Mouse (Mus musculus) neural tube, embryonic 12.5 days (tissue): Measurements from ENCODE around the gene Nav2. TPM values are rescaled to one million over a fixed set of nuclear protein-coding genes. Genes with fewer than 3 reads are reported as not detected.

ENCODE experiments used
- ATAC-seq: fragments of 200-750 bp; cut with Nextera tagmentation; 2 replicates; pipeline ENCODE4 v1.8.0; 2017; ENCODE audit warnings: low read depth, mild to moderate bottlenecking, moderate TSS enrichment, moderate library complexity; ENCODE audit not compliant: low FRiP score
- H3K27ac ChIP-seq: fragments of 300-500 bp; sonication (generic); 2 replicates; pipeline ENCODE4 v1.5.1; 2016
- H3K27me3 ChIP-seq: fragments of 300-500 bp; sonication (generic); replicated peaks from 2 replicates; pipeline ENCODE4 v1.6.1; 2016; ENCODE audit warnings: mild to moderate bottlenecking
- H3K36me3 ChIP-seq: fragments of 300-500 bp; sonication (generic); 2 replicates; pipeline ENCODE4 v1.6.1; 2016; ENCODE audit warnings: mild to moderate bottlenecking
- H3K4me1 ChIP-seq: fragments of 300-500 bp; sonication (generic); 2 replicates; pipeline ENCODE4 v1.6.1; 2016
- H3K4me2 ChIP-seq: fragments of 300-500 bp; sonication (generic); replicated peaks from 2 replicates; pipeline ENCODE4 v1.6.1; 2016; ENCODE audit warnings: mild to moderate bottlenecking
- H3K4me3 ChIP-seq: fragments of 300-500 bp; sonication (generic); 2 replicates; pipeline ENCODE4 v1.5.1; 2016
- H3K9ac ChIP-seq: fragments of 300-500 bp; sonication (generic); 2 replicates; pipeline ENCODE4 v1.6.1; 2016; ENCODE audit warnings: mild to moderate bottlenecking
- H3K9me3 ChIP-seq: fragments of 300-500 bp; sonication (generic); 2 replicates; pipeline ENCODE4 v1.6.1; 2016; ENCODE audit warnings: mild to moderate bottlenecking
- WGBS: fragments of 180-500 bp; shearing (Covaris S2); methylation state at CpG from one replicate; pipeline ENCODE4 v1.1.7; 2016; 5-methylcytosine and 5-hydroxymethylcytosine counted together
- polyA plus RNA-seq: library from polyadenylated mRNA; unstranded; fragments of >200 nt; fragmentation: Nextera tagmentation; extraction: Ambion mirVana; gene quantifications from 2 replicates; pipeline ENCODE4 v1.2.1, GENCODE M21; 2016

The Nav2 gene
- polyA plus RNA-seq, 1 experiment from 2014 or later = 25.2 TPM

DNA sequence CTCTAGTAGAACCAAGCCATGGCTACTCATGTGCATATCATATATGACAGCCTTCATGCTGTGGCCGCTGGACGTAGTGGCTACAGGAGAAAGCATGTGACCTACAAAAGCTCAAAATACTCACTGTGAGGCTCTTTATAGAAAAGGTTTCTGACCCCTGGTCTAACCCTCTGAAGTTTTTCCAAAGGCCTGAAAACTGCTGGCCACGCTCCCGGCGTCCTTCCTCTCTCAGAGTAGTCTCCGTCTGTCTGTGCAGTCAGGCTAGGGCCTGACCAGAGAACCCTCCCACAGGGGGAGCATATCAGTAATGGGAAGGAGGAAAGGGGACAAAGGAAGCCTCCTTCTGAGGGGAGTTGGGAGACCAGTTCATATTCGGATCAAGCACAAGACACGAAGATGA, 302.2 kb downstream of the Nav2 start:
- Histone ChIP-seq H3K36me3 (no peaks in the 10 kb centered on the region), H3K27me3 (no peaks in the 10 kb centered on the region), H3K4me2 (no peak overlapping the region), H3K27ac (no peak overlapping the region), H3K4me1 (peaks cover 12% of the 10 kb centered on the region), H3K9ac (no peak overlapping the region), H3K9me3 (no peaks in the 10 kb centered on the region), H3K4me3 (no peak overlapping the region)
- ATAC-seq = no peak
- WGBS = 93% methylated on average over 8 of the region's 8 CpGs

DNA sequence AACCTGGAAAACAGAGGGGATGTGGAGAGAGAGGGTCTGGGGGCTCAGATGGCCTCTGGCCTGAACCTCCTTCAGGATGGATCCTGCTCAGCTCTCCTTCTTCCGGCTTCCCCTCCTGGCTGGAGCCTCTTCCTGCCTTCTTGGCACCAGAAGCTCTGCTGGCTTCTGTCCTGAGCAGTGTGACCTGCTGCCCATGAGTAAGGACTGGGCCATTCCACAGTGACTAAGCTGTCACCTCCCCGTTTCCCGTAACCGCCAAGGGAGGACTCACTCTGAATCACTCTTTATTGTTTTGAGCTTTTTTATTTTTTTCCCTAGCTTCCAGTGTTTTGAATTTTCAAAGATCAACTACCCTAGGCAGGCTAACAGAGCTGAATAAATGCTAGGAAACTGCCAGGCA, 304.5 kb downstream of the Nav2 start:
- no peak overlapping the region for H3K9ac ChIP-seq
- no peak overlapping the region for H3K27ac ChIP-seq
- no peak overlapping the region for H3K4me3 ChIP-seq
- no peak overlapping the region for H3K4me2 ChIP-seq
- 85% methylated on average over 4 of the region's 4 CpGs for WGBS
- H3K4me1 ChIP-seq = peaks cover 12% of the 10 kb centered on the region
- H3K36me3 ChIP-seq = no peaks in the 10 kb centered on the region
- ATAC-seq = no peak
- H3K9me3 ChIP-seq = no peaks in the 10 kb centered on the region
- no peaks in the 10 kb centered on the region for H3K27me3 ChIP-seq

- no peaks in the 10 kb centered on the region for H3K27me3 ChIP-seq
- H3K9ac ChIP-seq = no peak overlapping the region
- H3K27ac ChIP-seq = no peak overlapping the region
- H3K36me3 ChIP-seq = no peaks in the 10 kb centered on the region
- no peaks in the 10 kb centered on the region for H3K9me3 ChIP-seq
- no peak overlapping the region for H3K4me2 ChIP-seq
- WGBS = 80% methylated on average over 6 of the region's 6 CpGs
- no peak overlapping the region for H3K4me3 ChIP-seq
- H3K4me1 ChIP-seq = no peaks in the 10 kb centered on the region
- no peak for ATAC-seq
These were observed 309.3 kb downstream of the Nav2 start for GRCm38 (mm10) chr7:49217786-49218185.

DNA sequence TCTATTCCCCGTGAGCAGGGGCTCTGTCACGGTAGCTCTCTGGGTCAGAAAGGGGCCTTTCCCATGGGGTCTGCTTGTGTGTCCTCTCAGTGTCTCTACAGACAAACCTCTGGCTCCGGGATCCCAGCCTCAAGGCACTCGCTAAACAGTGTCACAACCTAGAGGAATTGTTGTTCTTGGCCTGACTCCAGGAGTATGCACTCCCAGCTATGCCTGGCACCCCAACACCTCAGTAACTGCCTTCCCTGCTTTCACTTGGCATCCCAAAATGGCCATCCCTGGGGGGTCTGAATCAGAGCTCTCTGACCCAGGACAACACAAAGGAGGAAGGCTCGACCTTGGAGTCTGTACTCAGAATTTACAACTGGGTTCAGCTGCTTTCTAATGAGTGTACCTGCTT, 317.2 kb downstream of the Nav2 start:
- H3K27me3 ChIP-seq = no peaks in the 10 kb centered on the region
- 79% methylated on average over 5 of the region's 5 CpGs for WGBS
- ATAC-seq = no peak
- H3K9me3 ChIP-seq = no peaks in the 10 kb centered on the region
- H3K4me2 ChIP-seq = no peak overlapping the region
- H3K27ac ChIP-seq = no peak overlapping the region
- H3K9ac ChIP-seq = no peak overlapping the region
- no peak overlapping the region for H3K4me3 ChIP-seq
- H3K4me1 ChIP-seq = 0 out of 2 replicates have a peak, but pooled peaks cover 4% of the 10 kb centered on the region
- no peaks in the 10 kb centered on the region for H3K36me3 ChIP-seq

- Histone ChIP-seq H3K4me2 (no peak overlapping the region), H3K27me3 (no peaks in the 10 kb centered on the region), H3K4me1 (peaks cover 4% of the 10 kb centered on the region; the same call in 1 of the 2 replicates), H3K9ac (no peak overlapping the region), H3K4me3 (no peak overlapping the region), H3K27ac (no peak overlapping the region), H3K36me3 (no peaks in the 10 kb centered on the region), H3K9me3 (no peaks in the 10 kb centered on the region)
- no peak for ATAC-seq
- WGBS = 94% methylated on average over 2 of the region's 2 CpGs
These were observed 324.5 kb downstream of the Nav2 start for GRCm38 (mm10) chr7:49232969-49233368.

- Histone ChIP-seq H3K4me3 (no peak overlapping the region), H3K4me1 (peaks cover 4% of the 10 kb centered on the region; the same call in 1 of the 2 replicates), H3K9me3 (no peaks in the 10 kb centered on the region), H3K27ac (no peak overlapping the region), H3K9ac (no peak overlapping the region), H3K36me3 (no peaks in the 10 kb centered on the region), H3K4me2 (no peak overlapping the region), H3K27me3 (no peaks in the 10 kb centered on the region)
- no peak for ATAC-seq
- WGBS = 79% methylated on average over 8 of the region's 8 CpGs
These were observed 325.8 kb downstream of the Nav2 start for GRCm38 (mm10) chr7:49234288-49234687.

- H3K4me3 ChIP-seq = no peak overlapping the region
- H3K4me1 ChIP-seq = peaks cover 4% of the 10 kb centered on the region; the same call in 1 of the 2 replicates
- ATAC-seq = no peak
- H3K36me3 ChIP-seq = no peaks in the 10 kb centered on the region
- no peak overlapping the region for H3K4me2 ChIP-seq
- H3K27ac ChIP-seq = no peak overlapping the region
- no peaks in the 10 kb centered on the region for H3K27me3 ChIP-seq
- no peaks in the 10 kb centered on the region for H3K9me3 ChIP-seq
- H3K9ac ChIP-seq = no peak overlapping the region
- 83% methylated on average over 9 of the region's 9 CpGs for WGBS
These were observed 326.8 kb downstream of the Nav2 start for GRCm38 (mm10) chr7:49235271-49235681.

DNA sequence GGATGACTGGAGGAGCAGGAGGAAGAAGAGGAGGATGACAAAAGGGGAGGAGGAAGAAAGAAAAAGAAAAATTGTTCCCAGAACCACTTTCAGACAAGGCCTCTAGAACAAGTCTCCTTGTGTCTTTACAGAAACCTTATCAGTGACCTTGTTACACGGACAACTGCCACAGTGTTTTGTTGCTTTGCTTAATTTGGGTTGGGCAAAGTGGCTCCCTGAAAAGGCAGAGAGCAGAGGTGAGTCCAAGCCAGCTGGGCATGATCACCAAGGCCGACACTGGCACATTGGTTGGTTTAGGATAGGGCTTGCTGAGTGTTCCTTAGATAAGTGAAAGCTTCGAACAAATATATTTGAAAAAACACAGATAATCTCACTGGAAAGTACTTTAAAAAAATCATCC, 327.3 kb downstream of the Nav2 start:
- Histone ChIP-seq H3K36me3 (no peaks in the 10 kb centered on the region), H3K4me2 (no peak overlapping the region), H3K4me3 (no peak overlapping the region), H3K27me3 (no peaks in the 10 kb centered on the region), H3K4me1 (peaks cover 4% of the 10 kb centered on the region; the same call in 1 of the 2 replicates), H3K9me3 (no peaks in the 10 kb centered on the region), H3K27ac (no peak overlapping the region), H3K9ac (no peak overlapping the region)
- 76% methylated on average over 3 of the region's 3 CpGs for WGBS
- no peak for ATAC-seq

DNA sequence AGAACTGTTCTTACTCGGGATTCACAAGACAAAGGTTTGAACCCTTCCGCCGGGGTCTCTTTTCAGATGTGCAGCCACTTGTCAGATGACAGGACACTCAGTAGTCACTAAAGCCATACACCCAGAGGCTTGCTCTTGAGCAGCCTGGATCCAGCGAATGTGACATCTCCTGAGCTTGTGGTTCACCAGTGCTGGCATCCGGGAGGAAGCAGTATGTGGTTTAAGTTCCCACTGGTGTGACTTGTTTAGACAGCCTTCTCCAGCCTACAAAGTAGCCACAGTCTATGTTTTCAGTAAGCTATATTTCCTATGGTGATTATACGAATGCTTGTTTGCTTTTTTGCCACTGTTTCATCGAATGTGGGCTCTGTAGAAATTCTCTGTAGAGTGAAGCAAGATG, 331.9 kb downstream of the Nav2 start:
- no peak overlapping the region for H3K27ac ChIP-seq
- no peak for ATAC-seq
- no peaks in the 10 kb centered on the region for H3K36me3 ChIP-seq
- WGBS = 88% methylated on average over 7 of the region's 7 CpGs
- no peak overlapping the region for H3K4me3 ChIP-seq
- H3K4me2 ChIP-seq = no peak overlapping the region
- peaks cover 8% of the 10 kb centered on the region for H3K4me1 ChIP-seq
- H3K9me3 ChIP-seq = no peaks in the 10 kb centered on the region
- H3K27me3 ChIP-seq = peaks cover 7% of the 10 kb centered on the region; the same call in 1 of the 2 replicates
- H3K9ac ChIP-seq = no peak overlapping the region

DNA sequence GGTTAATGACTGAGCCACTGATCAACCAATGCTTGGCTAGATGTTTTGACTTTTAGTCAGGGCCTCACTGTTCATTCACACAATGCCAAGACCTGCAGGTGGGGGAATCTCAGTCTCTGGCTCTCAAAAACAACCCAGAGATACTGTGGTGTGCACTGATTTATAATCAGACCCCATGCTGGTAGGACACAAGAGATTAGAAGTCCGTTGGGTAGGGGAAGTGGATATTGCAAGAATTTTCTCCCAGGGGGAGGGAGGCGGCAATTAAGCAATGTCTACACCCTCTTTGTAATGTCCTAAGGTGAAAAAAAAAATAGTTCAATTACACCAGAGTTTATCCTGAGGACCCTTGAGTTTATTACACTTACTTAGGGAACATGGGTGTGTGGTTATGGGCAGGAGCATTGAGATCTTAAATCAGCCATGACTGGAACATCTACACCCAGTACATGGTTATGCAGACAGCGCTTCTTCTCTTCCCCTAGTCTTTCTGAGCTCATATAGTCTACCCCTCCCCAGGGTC, 332.8 kb downstream of the Nav2 start:
- no peak overlapping the region for H3K27ac ChIP-seq
- H3K9me3 ChIP-seq = no peaks in the 10 kb centered on the region
- H3K9ac ChIP-seq = no peak overlapping the region
- H3K4me1 ChIP-seq = peaks cover 13% of the 10 kb centered on the region
- H3K27me3 ChIP-seq = peaks cover 7% of the 10 kb centered on the region; the same call in 1 of the 2 replicates
- H3K4me2 ChIP-seq = no peak overlapping the region
- H3K4me3 ChIP-seq = no peak overlapping the region
- WGBS = 64% methylated on average over 3 of the region's 3 CpGs
- H3K36me3 ChIP-seq = no peaks in the 10 kb centered on the region
- no peak for ATAC-seq

DNA sequence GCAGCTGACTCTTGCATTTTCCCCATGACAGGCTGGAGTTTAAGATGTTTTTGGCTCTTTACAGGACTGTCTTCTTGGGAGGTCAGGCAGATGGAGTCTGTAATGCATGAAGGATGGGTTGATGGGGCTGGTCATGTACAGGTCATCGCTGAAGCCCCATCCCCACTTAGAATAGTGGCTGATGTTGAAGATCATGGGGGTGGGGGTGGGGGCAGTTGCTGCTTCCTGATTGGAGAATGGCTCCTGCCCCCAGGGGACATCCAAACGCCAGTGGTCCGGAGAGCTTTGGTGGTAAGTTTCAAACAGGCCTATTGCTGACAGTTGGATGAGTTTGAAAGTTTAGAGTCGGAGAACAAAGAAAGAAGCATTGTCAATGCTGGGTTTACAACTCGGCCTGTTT, 333.7 kb downstream of the Nav2 start:
- Histone ChIP-seq H3K4me3 (no peak overlapping the region), H3K27me3 (peaks cover 11% of the 10 kb centered on the region), H3K27ac (no peak overlapping the region), H3K36me3 (no peaks in the 10 kb centered on the region), H3K9me3 (no peaks in the 10 kb centered on the region), H3K9ac (no peak overlapping the region), H3K4me1 (peaks cover 19% of the 10 kb centered on the region), H3K4me2 (no peak overlapping the region)
- WGBS = 34% methylated on average over 5 of the region's 5 CpGs
- ATAC-seq = no peak

GRCm38 (mm10) chr7:49243079-49243478, 334.6 kb downstream of the Nav2 start:
- Histone ChIP-seq H3K9me3 (no peaks in the 10 kb centered on the region), H3K27me3 (peaks cover 20% of the 10 kb centered on the region), H3K4me2 (no peak overlapping the region), H3K9ac (no peak overlapping the region), H3K4me1 (peaks cover 27% of the 10 kb centered on the region), H3K36me3 (no peaks in the 10 kb centered on the region), H3K4me3 (no peak overlapping the region), H3K27ac (no peak overlapping the region)
- 85% methylated on average over 4 of the region's 4 CpGs for WGBS
- no peak for ATAC-seq

DNA sequence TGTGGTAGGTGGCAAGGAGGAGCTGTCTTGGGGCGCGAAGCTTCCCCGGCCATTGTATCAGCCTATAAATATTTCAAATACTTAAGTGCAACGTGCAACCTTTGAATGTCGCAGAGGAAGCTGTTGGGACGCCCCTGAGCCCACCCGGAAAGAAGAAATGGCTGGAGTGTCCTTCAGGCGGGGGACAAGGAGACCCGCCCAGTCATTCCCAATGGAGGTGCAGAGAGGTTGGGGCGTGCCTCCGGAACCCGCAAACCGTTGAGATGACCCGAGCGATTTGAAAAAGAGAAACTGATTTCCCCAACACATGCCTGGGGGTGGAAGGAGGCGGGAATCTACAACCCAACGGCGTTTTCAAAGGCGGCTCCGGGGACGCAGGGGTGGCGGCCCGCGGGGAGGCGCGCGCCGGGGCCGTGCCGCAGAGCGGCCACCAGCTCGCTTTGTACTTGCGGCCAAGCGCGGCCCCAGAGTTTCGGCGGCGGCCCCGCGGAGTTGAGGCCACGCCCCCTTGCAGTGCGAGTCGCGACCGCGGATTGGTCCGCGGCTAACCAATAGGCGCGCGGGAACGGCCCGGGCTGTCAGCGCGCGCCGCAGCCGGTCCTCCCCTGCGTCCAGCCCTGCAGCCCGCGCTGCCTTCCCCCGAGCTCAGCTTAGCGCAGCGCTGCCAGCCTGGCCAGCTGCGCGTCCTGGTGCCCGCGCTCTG, 337.2 kb downstream of the Nav2 start:
- peak overlapping the region; percentile 52 for H3K4me3 ChIP-seq
- H3K36me3 ChIP-seq = no peaks in the 10 kb centered on the region
- H3K4me2 ChIP-seq = peak overlapping the region; percentile 99
- under 1% methylated on average over 68 of the region's 68 CpGs for WGBS
- peaks cover 31% of the 10 kb centered on the region for H3K4me1 ChIP-seq
- peak overlapping the region; percentile 62 for H3K9ac ChIP-seq
- H3K27ac ChIP-seq = no peak overlapping the region
- H3K9me3 ChIP-seq = no peaks in the 10 kb centered on the region
- peak; percentile 96 for ATAC-seq
- H3K27me3 ChIP-seq = peaks cover 34% of the 10 kb centered on the region
